Mouse (Mus musculus): ENCODE results near the gene C130073F10Rik. TPM values are rescaled to one million over a fixed set of nuclear protein-coding genes. Genes with fewer than 3 reads are reported as not detected.

C130073F10Rik gene
- polyA plus RNA-seq (2014; fragmentation: Illumina TruSeq; extraction: RNeasy Lipid Tissue Mini Kit (QIAGEN cat#74804); ENCODE audit: low read depth, low replicate concordance) = not detected

DNA sequence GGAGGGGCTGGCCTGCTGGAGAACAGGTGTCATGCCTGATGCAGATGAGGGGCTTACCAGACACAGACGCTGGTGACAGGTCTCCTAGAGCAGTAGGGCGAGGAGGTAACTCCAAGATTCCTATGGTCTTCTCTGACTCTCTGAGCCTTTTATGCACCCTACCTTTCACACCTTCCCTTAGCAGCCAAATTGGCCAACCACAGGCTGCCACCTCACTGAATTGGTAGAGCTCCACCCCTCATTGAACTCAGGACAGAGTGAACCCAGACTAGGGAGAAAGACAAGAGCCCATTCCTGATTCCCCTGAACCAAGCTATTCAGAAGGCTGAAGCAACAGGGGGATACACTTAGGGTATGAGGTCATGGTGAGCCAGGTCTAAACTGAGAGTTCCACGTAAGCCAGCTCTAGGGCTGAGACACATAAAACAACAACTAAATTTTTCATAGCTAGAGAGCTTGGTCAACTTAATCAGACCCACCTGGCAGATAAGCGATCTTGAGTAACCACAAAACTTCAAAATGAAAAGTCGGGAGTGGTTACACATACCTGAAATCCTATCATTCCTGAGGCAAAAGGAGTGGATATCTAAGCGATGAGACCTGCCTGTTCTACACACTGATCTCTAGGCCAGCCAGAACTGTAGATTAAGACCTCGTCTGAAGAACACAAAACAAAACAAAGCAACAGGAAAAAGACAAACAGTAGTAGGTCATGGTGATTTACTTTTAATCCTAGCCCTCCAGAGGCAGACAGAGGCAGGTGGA is at the start of gene C130073F10Rik:
Gene C130073F10Rik, minus strand, starts transcription at position 134 of the 765 bp plus-strand sequence.

DNA sequence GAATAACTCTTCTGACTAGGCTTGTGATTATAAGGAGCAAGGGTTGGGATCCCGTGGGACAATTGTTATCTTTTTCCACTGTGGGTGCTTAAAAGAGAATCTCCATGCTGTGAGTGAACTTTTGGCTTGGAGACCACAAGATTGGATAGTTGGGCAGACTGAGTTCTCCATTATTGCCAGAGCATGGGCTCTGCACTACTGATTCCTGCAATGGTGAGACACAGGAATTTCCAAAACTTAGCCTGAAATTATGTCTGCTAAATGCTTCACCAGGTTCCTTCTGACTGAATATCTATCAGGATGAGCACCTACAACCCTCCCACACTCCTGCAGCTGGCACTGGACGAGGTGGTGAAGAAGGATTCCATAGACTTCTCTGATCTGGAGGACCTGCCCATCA is 46.5 kb upstream of the C130073F10Rik start, which contains the start of gene Gm12794:
Gene Gm12794, plus strand, starts transcription at position 301 of the 400 bp plus-strand sequence.

DNA sequence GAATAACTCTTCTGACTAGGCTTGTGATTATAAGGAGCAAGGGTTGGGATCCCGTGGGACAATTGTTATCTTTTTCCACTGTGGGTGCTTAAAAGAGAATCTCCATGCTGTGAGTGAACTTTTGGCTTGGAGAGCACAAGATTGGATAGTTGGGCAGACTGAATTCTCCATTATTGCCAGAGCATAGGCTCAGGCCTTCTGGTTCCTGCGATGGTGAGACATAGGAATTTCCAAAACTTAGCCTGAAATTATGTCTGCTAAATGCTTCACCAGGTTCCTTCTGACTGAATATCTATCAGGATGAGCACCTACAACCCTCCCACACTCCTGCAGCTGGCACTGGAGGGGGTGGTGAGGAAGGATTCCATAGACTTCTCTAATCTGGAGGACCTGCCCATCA is 15.2 kb upstream of the C130073F10Rik start, which contains the start of gene Gm12800:
Gene Gm12800, plus strand, starts transcription at position 301 of the 400 bp plus-strand sequence.

DNA sequence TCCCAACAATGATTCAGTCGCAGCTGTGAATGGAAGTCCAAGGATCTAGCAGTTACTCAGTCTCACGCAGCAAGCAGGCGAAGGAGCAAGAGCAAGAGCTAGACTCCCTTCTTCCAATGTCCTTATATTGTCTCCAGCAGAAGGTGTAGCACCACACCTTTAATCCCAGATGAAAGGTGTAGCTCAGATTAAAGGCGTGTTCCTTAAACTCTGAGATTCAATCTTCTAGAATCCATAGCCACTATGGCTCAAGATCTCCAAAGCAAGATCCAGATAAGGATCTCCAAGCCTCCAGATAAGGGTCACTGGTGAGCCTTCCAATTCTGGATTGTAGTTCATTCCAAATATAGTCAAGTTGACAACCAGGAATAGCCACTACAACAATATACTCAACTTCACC is 49.7 kb downstream of the C130073F10Rik start, which contains the start of gene B020004J07Rik:
Gene B020004J07Rik, minus strand, starts transcription at position 101 of the 400 bp plus-strand sequence.

Other genes starting within 250 kb of the C130073F10Rik start
- 15.3 TPM for gene Leprot, start 246.1 kb downstream of the C130073F10Rik start, polyA plus RNA-seq (2014; fragmentation: Illumina TruSeq; extraction: RNeasy Lipid Tissue Mini Kit (QIAGEN cat#74804); ENCODE audit: low read depth, low replicate concordance)
- gene Lepr, start 176.4 kb downstream of the C130073F10Rik start, polyA plus RNA-seq (2014; fragmentation: Illumina TruSeq; extraction: RNeasy Lipid Tissue Mini Kit (QIAGEN cat#74804); ENCODE audit: low read depth, low replicate concordance) = 8.4 TPM
- gene B020004J07Rik, start 49.8 kb downstream of the C130073F10Rik start, polyA plus RNA-seq (2014; fragmentation: Illumina TruSeq; extraction: RNeasy Lipid Tissue Mini Kit (QIAGEN cat#74804); ENCODE audit: low read depth, low replicate concordance) = not detected
- not detected for gene Gm12800, start 15.3 kb upstream of the C130073F10Rik start, polyA plus RNA-seq (2014; fragmentation: Illumina TruSeq; extraction: RNeasy Lipid Tissue Mini Kit (QIAGEN cat#74804); ENCODE audit: low read depth, low replicate concordance)
- not detected for gene Gm12794, start 46.6 kb upstream of the C130073F10Rik start, polyA plus RNA-seq (2014; fragmentation: Illumina TruSeq; extraction: RNeasy Lipid Tissue Mini Kit (QIAGEN cat#74804); ENCODE audit: low read depth, low replicate concordance)
- not detected for gene Gm12790, start 87.3 kb upstream of the C130073F10Rik start, polyA plus RNA-seq (2014; fragmentation: Illumina TruSeq; extraction: RNeasy Lipid Tissue Mini Kit (QIAGEN cat#74804); ENCODE audit: low read depth, low replicate concordance)
- gene Gm12789, start 92.8 kb upstream of the C130073F10Rik start, polyA plus RNA-seq (2014; fragmentation: Illumina TruSeq; extraction: RNeasy Lipid Tissue Mini Kit (QIAGEN cat#74804); ENCODE audit: low read depth, low replicate concordance) = not detected
- 11.0 TPM for gene Pde4b, start 193.8 kb upstream of the C130073F10Rik start, polyA plus RNA-seq (2014; fragmentation: Illumina TruSeq; extraction: RNeasy Lipid Tissue Mini Kit (QIAGEN cat#74804); ENCODE audit: low read depth, low replicate concordance)

All from liver, adult 10 weeks (tissue).